Comparison of ENCODE assay signal across 21 mouse cellular contexts in the genomic region with DNA sequence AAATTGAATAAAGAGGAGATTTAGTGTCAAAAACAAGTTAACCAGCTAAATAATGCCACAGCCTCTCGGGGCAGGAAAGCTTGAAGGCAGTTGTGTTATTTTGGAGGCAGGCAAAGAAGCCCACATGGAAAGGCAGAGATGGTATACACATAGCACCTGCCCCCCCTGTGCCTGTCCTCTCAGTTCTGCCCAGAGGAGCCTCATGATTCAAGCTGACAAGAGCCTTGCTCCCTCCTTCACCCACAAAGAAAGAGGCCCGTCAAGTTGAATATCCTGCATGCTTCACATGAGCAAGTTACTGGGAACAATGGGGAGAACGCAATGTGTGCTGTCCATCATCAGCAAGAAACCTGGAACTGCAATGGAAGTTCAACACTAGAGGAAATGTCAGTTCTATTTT.
DNase-seq lines count a peak whose midpoint lies in the region; ATAC-seq and TF ChIP-seq lines count a peak whose summit lies in the region.
"Had no signal": no experiment of that assay in that cellular context is flagged by ENCODE, and none has a peak within 500 bp of the region (broad histone marks: within the 10 kb centered on the region; RNA-seq: fewer than 3 reads in every experiment).

No protein-coding gene starts in this region.

- no peaks in the 10 kb centered on the region for H3K36me3 ChIP-seq in hindbrain, embryonic 11.5 days (ENCODE audit: control insufficient read depth, insufficient read depth, low read length)
- H3K36me3 ChIP-seq in hindbrain, embryonic 12.5 days: no peaks in the 10 kb centered on the region
- H3K36me3 ChIP-seq in neural tube, embryonic 12.5 days: no peaks in the 10 kb centered on the region
- no peaks in the 10 kb centered on the region for H3K36me3 ChIP-seq in embryonic facial prominence, embryonic 14.5 days (ENCODE audit: control insufficient read depth, insufficient read depth, low read length)
- H3K36me3 ChIP-seq: embryonic facial prominence, embryonic 12.5 days; forebrain, embryonic 12.5 days; hindbrain, embryonic 13.5 days had no signal

- H3K9me3 ChIP-seq in hindbrain, embryonic 11.5 days (ENCODE audit: control insufficient read depth, low read length): no peaks in the 10 kb centered on the region
- H3K9me3 ChIP-seq in hindbrain, embryonic 12.5 days (replicated peaks): no peaks in the 10 kb centered on the region
- H3K9me3 ChIP-seq in neural tube, embryonic 12.5 days: no peaks in the 10 kb centered on the region
- no peaks in the 10 kb centered on the region for H3K9me3 ChIP-seq in embryonic facial prominence, embryonic 14.5 days (ENCODE audit: control insufficient read depth, low read length)
- H3K9me3 ChIP-seq: embryonic facial prominence, embryonic 12.5 days; forebrain, embryonic 12.5 days; hindbrain, embryonic 13.5 days had no signal

- H3K4me3 ChIP-seq in hindbrain, embryonic 11.5 days (ENCODE audit: low read depth, low read length): no peak overlapping the region
- H3K4me3 ChIP-seq in hindbrain, embryonic 12.5 days: no peak overlapping the region
- H3K4me3 ChIP-seq in neural tube, embryonic 12.5 days: no peak overlapping the region
- H3K4me3 ChIP-seq in embryonic facial prominence, embryonic 14.5 days (ENCODE audit: low read depth, low read length): no peak overlapping the region
- no peak overlapping the region for H3K4me3 ChIP-seq in layer of hippocampus, adult 2 months
- H3K4me3 ChIP-seq: embryonic facial prominence, embryonic 12.5 days; forebrain, embryonic 12.5 days; heart, adult 2 months; hindbrain, embryonic 13.5 days had no signal

- DNase-seq in hindbrain, embryonic 11.5 days (ENCODE audit: low spot score): peak; percentile 8
- no peak for DNase-seq in neural tube, embryonic 10.5 days (ENCODE audit: extremely low spot score, low spot score)
- DNase-seq in embryonic facial prominence, embryonic 14.5 days (ENCODE audit: low spot score): peak; percentile 14
- DNase-seq in frontal cortex, postnatal 14 days (ENCODE audit: low spot score in 2 of 2): no peak
- no peak for DNase-seq in layer of hippocampus, adult 2 months (ENCODE audit: low spot score in 2 of 2)
- DNase-seq: adrenal gland, postnatal 25 days; cerebellum, adult 2 months; cerebellum, postnatal 10 days; gastrocnemius, postnatal 14 days; heart, adult 2 months had no signal

- H3K27ac ChIP-seq in hindbrain, embryonic 11.5 days (ENCODE audit: low read depth, low read length): no peak overlapping the region
- H3K27ac ChIP-seq in hindbrain, embryonic 12.5 days: no peak overlapping the region
- H3K27ac ChIP-seq in neural tube, embryonic 12.5 days: no peak overlapping the region
- H3K27ac ChIP-seq in embryonic facial prominence, embryonic 14.5 days (replicated peaks; ENCODE audit: low read depth, low read length): no peak overlapping the region
- H3K27ac ChIP-seq in layer of hippocampus, adult 2 months: no peak overlapping the region
- H3K27ac ChIP-seq: embryonic facial prominence, embryonic 12.5 days; forebrain, embryonic 12.5 days; heart, adult 2 months; hindbrain, embryonic 13.5 days had no signal

- no peak overlapping the region for H3K9ac ChIP-seq in hindbrain, embryonic 11.5 days (ENCODE audit: low read depth, low read length)
- H3K9ac ChIP-seq in hindbrain, embryonic 12.5 days: no peak overlapping the region
- no peak overlapping the region for H3K9ac ChIP-seq in neural tube, embryonic 12.5 days
- no peak overlapping the region for H3K9ac ChIP-seq in embryonic facial prominence, embryonic 14.5 days (ENCODE audit: low read depth, low read length)
- H3K9ac ChIP-seq: embryonic facial prominence, embryonic 12.5 days; forebrain, embryonic 12.5 days; hindbrain, embryonic 13.5 days had no signal

- H3K27me3 ChIP-seq in hindbrain, embryonic 11.5 days (ENCODE audit: control insufficient read depth, insufficient read depth, low read length): no peaks in the 10 kb centered on the region
- H3K27me3 ChIP-seq in hindbrain, embryonic 12.5 days: no peaks in the 10 kb centered on the region
- H3K27me3 ChIP-seq in neural tube, embryonic 12.5 days (replicated peaks): no peaks in the 10 kb centered on the region
- no peaks in the 10 kb centered on the region for H3K27me3 ChIP-seq in embryonic facial prominence, embryonic 14.5 days (replicated peaks; ENCODE audit: control insufficient read depth, insufficient read depth, low read length)
- H3K27me3 ChIP-seq: CH12.LX; embryonic facial prominence, embryonic 12.5 days; forebrain, embryonic 12.5 days; hindbrain, embryonic 13.5 days; Patski had no signal

- 30% methylated on average over 3 of the region's 3 CpGs for WGBS in hindbrain, embryonic 11.5 days
- whole genome bisulfite sequencing in hindbrain, embryonic 12.5 days: 28% methylated on average over 3 of the region's 3 CpGs
- WGBS in neural tube, embryonic 12.5 days: 48% methylated on average over 3 of the region's 3 CpGs
- 56% methylated on average over 3 of the region's 3 CpGs for WGBS in embryonic facial prominence, embryonic 14.5 days

- no peak overlapping the region for H3K4me2 ChIP-seq in hindbrain, embryonic 11.5 days (replicated peaks; ENCODE audit: low read depth, low read length)
- H3K4me2 ChIP-seq in hindbrain, embryonic 12.5 days (replicated peaks): no peak overlapping the region
- no peak overlapping the region for H3K4me2 ChIP-seq in neural tube, embryonic 12.5 days (replicated peaks)
- H3K4me2 ChIP-seq in embryonic facial prominence, embryonic 14.5 days (ENCODE audit: low read depth, low read length): no peak overlapping the region
- H3K4me2 ChIP-seq: embryonic facial prominence, embryonic 12.5 days; forebrain, embryonic 12.5 days; heart, embryonic 11.5 days; hindbrain, embryonic 13.5 days had no signal

- 0 out of 2 replicates have a peak, but pooled peaks have one; percentile 27 for ATAC-seq in hindbrain, embryonic 11.5 days (ENCODE audit: low FRiP score)
- ATAC-seq in hindbrain, embryonic 12.5 days (ENCODE audit: low FRiP score): no peak
- 0 out of 2 replicates have a peak, but pooled peaks have one; percentile 25 for ATAC-seq in neural tube, embryonic 12.5 days (ENCODE audit: low FRiP score, low read depth)
- ATAC-seq in embryonic facial prominence, embryonic 14.5 days (ENCODE audit: low read depth): no peak
- ATAC-seq: activated CD4-positive, CD25-positive, alpha-beta regulatory T cell, adult 4 months; forebrain, embryonic 16.5 days; intestine, embryonic 16.5 days; Patski had no signal

- H3K4me1 ChIP-seq in hindbrain, embryonic 11.5 days (replicated peaks; ENCODE audit: control insufficient read depth, insufficient read depth, low read length): no peaks in the 10 kb centered on the region
- H3K4me1 ChIP-seq in hindbrain, embryonic 12.5 days: no peaks in the 10 kb centered on the region
- H3K4me1 ChIP-seq in neural tube, embryonic 12.5 days: no peaks in the 10 kb centered on the region
- H3K4me1 ChIP-seq in embryonic facial prominence, embryonic 14.5 days (ENCODE audit: control insufficient read depth, insufficient read depth, low read length): no peaks in the 10 kb centered on the region
- H3K4me1 ChIP-seq: embryonic facial prominence, embryonic 12.5 days; hindbrain, embryonic 13.5 days had no signal

- TF ChIP-seq CTCF in layer of hippocampus, adult 2 months (conservative IDR thresholded peaks at IDR 0.05): no peak

Comparison
In these comparisons a context has a peak if more than half of its experiments do, and no peak if none do; other contexts are left out.
1. ATAC-seq: peak in hindbrain, embryonic 11.5 days (single experiment) and neural tube, embryonic 12.5 days (single experiment); none in hindbrain, embryonic 12.5 days (single experiment) and embryonic facial prominence, embryonic 14.5 days (single experiment).
2. DNase-seq: peak in hindbrain, embryonic 11.5 days (single experiment) and embryonic facial prominence, embryonic 14.5 days (single experiment); none in neural tube, embryonic 10.5 days (single experiment), frontal cortex, postnatal 14 days (0 of 2) and layer of hippocampus, adult 2 months (0 of 2).